Mouse (Mus musculus) forebrain, embryonic 16.5 days (tissue): ENCODE results near the gene Lzts3. TPM values are rescaled to one million over a fixed set of nuclear protein-coding genes. Genes with fewer than 3 reads are reported as not detected.

ENCODE experiments used
- ATAC-seq: fragments of 200-750 bp; cut with Nextera tagmentation; 2 replicates; pipeline ENCODE4 v1.8.0; 2017; ENCODE audit warnings: mild to moderate bottlenecking, moderate library complexity
- H3K27ac ChIP-seq: fragments of 300-500 bp; sonication (generic); 2 replicates; pipeline ENCODE4 v1.5.1; 2014; ENCODE audit warnings: low read length, control low read depth
- H3K27me3 ChIP-seq: fragments of 300-500 bp; sonication (generic); replicated peaks from 2 replicates; pipeline ENCODE4 v1.6.1; 2014; ENCODE audit warnings: low read length; ENCODE audit not compliant: control insufficient read depth, insufficient read depth
- H3K36me3 ChIP-seq: fragments of 300-500 bp; sonication (generic); 2 replicates; pipeline ENCODE4 v1.6.1; 2014; ENCODE audit not compliant: control insufficient read depth, insufficient read depth
- H3K4me1 ChIP-seq: fragments of 300-500 bp; sonication (generic); replicated peaks from 2 replicates; pipeline ENCODE4 v1.6.1; 2014; ENCODE audit warnings: low read length; ENCODE audit not compliant: control insufficient read depth, insufficient read depth
- H3K4me2 ChIP-seq: fragments of 300-500 bp; sonication (generic); 2 replicates; pipeline ENCODE4 v1.6.1; 2014; ENCODE audit warnings: mild to moderate bottlenecking, low read length, control low read depth
- H3K4me3 ChIP-seq: fragments of 300-500 bp; sonication (generic); replicated peaks from 2 replicates; pipeline ENCODE4 v1.5.1; 2014; ENCODE audit warnings: mild to moderate bottlenecking, low read length, control low read depth
- H3K9ac ChIP-seq: fragments of 300-500 bp; sonication (generic); replicated peaks from 2 replicates; pipeline ENCODE4 v1.6.1; 2014; ENCODE audit warnings: low read depth, low read length, control low read depth
- H3K9me3 ChIP-seq: fragments of 300-500 bp; sonication (generic); 2 replicates; pipeline ENCODE4 v1.6.1; 2016; ENCODE audit warnings: low read length; ENCODE audit not compliant: control insufficient read depth
- WGBS: fragments of 180-500 bp; shearing (Covaris S2); extraction: QIAGEN DNeasy Blood & Tissue Kit; methylation state at CpG from one replicate; pipeline ENCODE4 v1.1.7; 2014; 5-methylcytosine and 5-hydroxymethylcytosine counted together
- polyA plus RNA-seq: library from polyadenylated mRNA; unstranded; fragments of >200 nt; fragmentation: Nextera tagmentation; extraction: Ambion mirVana; gene quantifications from 2 replicates; pipeline ENCODE4 v1.2.1, GENCODE M21; 2015

The Lzts3 gene
- polyA plus RNA-seq = 8.4 and 11.3 TPM in 2 replicates

DNA sequence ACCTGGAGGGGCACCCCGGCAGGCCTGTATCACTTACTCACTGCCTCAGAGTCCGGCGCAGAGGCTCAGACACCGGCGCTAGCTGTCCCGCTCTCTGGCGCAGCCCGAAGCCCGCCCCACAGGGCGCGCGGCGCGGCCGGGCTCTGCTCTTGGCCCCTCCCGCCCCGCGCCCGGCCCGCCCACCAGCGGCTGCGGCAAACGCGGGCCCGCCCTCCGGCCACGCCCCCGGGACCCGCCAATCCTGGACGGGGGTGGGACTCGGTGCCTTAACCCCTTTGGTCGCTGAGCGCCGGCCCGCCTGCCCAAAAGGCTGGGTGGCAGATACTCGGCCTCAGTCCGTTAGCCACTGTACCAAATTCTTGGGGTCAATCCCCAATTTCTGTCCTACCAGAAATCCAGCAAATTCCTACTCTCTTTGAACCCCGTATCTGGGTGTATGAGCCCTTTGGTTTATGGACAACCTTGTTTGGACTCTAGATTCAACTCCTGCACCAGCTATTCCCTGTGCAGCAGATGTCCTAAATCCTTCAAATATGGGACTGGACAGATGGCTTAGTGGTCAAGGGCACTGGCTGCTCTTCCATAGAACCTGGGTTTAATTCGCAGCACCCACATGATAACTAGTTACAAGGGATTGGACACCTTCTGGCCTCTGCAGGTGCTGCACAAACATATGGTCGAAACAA lies at the start of gene Lzts3:
TSS of gene Lzts3 (minus strand) at position 120 of the 686 bp plus-strand sequence.
- ATAC-seq = peak; percentile 97
- H3K27ac ChIP-seq = peak within 1 kb of the TSS; percentile 58; the same call in 1 of the 2 replicates
- H3K27me3 ChIP-seq = no peaks in the 10 kb centered on the region; the same call in 1 of the 2 replicates
- peak within 1 kb of the TSS; percentile 79 for H3K9ac ChIP-seq
- H3K4me3 ChIP-seq = peak within 1 kb of the TSS; percentile 82
- 4% methylated on average over 39 of the region's 40 CpGs for WGBS
- H3K36me3 ChIP-seq = no peaks in the 10 kb centered on the region
- peak within 1 kb of the TSS; percentile 85 for H3K4me2 ChIP-seq
- H3K9me3 ChIP-seq = no peaks in the 10 kb centered on the region
- peaks cover 14% of the 10 kb centered on the region for H3K4me1 ChIP-seq

GRCm38 (mm10) chr2:130689011-130689410 lies 46.4 kb upstream of the Lzts3 start:
- no peaks in the 10 kb centered on the region for H3K27me3 ChIP-seq
- H3K4me1 ChIP-seq = no peaks in the 10 kb centered on the region
- H3K9ac ChIP-seq = no peak overlapping the region
- H3K9me3 ChIP-seq = no peaks in the 10 kb centered on the region
- 79% methylated on average over 2 of the region's 2 CpGs for WGBS
- no peaks in the 10 kb centered on the region; the same call in 1 of the 2 replicates for H3K36me3 ChIP-seq
- H3K27ac ChIP-seq = no peak overlapping the region
- no peak overlapping the region for H3K4me3 ChIP-seq
- ATAC-seq = no peak
- no peak overlapping the region for H3K4me2 ChIP-seq

- Histone ChIP-seq H3K4me1 (no peaks in the 10 kb centered on the region), H3K9me3 (no peaks in the 10 kb centered on the region), H3K4me2 (no peak overlapping the region), H3K27me3 (no peaks in the 10 kb centered on the region), H3K27ac (no peak overlapping the region), H3K4me3 (no peak overlapping the region), H3K36me3 (peaks cover 10% of the 10 kb centered on the region), H3K9ac (no peak overlapping the region)
- 89% methylated on average over 9 of the region's 9 CpGs for WGBS
- ATAC-seq = no peak
These were observed 42.8 kb upstream of the Lzts3 start for GRCm38 (mm10) chr2:130685426-130685825.

DNA sequence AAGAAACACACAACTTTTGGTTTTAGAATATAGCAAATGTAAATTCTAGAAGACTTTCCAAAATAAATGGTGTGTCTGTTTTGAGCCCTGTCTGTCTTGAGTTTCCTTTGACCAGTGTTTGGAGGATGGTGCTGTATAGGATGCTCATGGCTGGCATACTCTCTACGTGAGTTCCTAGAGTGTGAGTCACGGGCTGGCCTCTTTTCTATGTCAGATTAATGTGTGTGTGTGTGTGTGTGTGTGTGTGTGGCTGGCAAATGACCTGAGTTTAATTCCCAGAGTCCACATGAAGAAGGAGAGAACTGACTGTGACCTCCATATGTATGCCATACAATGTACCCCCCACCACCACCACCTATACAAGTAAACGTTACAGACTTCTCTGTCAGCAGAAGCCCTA lies 38.9 kb upstream of the Lzts3 start:
- H3K4me1 ChIP-seq = no peaks in the 10 kb centered on the region
- peaks cover 39% of the 10 kb centered on the region for H3K36me3 ChIP-seq
- no peak overlapping the region for H3K9ac ChIP-seq
- no peaks in the 10 kb centered on the region for H3K9me3 ChIP-seq
- H3K4me2 ChIP-seq = no peak overlapping the region
- no peak overlapping the region for H3K27ac ChIP-seq
- 81% methylated on average over 3 of the region's 3 CpGs for WGBS
- H3K4me3 ChIP-seq = no peak overlapping the region
- no peaks in the 10 kb centered on the region for H3K27me3 ChIP-seq
- no peak for ATAC-seq

DNA sequence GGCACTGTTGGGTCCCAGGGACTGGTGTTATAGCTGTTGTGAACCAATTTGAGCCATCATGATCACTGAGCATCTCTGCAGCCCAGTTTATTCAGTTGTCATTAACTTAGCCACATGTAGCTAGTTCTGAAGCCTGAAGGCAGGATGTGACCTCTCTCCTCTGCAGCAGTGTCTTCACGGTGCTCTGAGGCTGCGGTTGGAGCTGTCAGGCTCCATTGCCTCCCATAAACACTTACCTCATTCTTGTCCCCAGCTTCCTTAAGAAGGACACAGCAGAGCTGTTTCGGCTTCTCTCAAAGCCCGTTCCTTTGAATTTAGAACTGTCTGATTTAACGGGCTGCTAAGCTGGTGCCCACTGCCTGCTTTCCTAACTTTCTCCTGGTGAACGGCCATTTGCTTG lies 37.3 kb upstream of the Lzts3 start:
- no peak overlapping the region for H3K4me3 ChIP-seq
- no peaks in the 10 kb centered on the region for H3K9me3 ChIP-seq
- no peaks in the 10 kb centered on the region for H3K4me1 ChIP-seq
- no peak for ATAC-seq
- no peak overlapping the region for H3K4me2 ChIP-seq
- H3K9ac ChIP-seq = no peak overlapping the region
- H3K27ac ChIP-seq = no peak overlapping the region
- WGBS = 88% methylated on average over 6 of the region's 6 CpGs
- H3K36me3 ChIP-seq = peaks cover 54% of the 10 kb centered on the region
- H3K27me3 ChIP-seq = no peaks in the 10 kb centered on the region

GRCm38 (mm10) chr2:130679154-130679553 lies 36.6 kb upstream of the Lzts3 start:
- Histone ChIP-seq H3K27me3 (no peaks in the 10 kb centered on the region), H3K36me3 (peaks cover 59% of the 10 kb centered on the region), H3K4me3 (no peak overlapping the region), H3K4me2 (no peak overlapping the region), H3K9ac (no peak overlapping the region), H3K4me1 (no peaks in the 10 kb centered on the region), H3K27ac (no peak overlapping the region), H3K9me3 (no peaks in the 10 kb centered on the region)
- ATAC-seq = no peak
- 88% methylated on average over 12 of the region's 12 CpGs for WGBS

GRCm38 (mm10) chr2:130677211-130677610 lies 34.6 kb upstream of the Lzts3 start:
- WGBS = 91% methylated on average over 10 of the region's 10 CpGs
- Histone ChIP-seq H3K4me3 (no peak overlapping the region), H3K9me3 (no peaks in the 10 kb centered on the region), H3K9ac (no peak overlapping the region), H3K4me1 (no peaks in the 10 kb centered on the region), H3K27ac (no peak overlapping the region), H3K36me3 (peaks cover 63% of the 10 kb centered on the region), H3K4me2 (no peak overlapping the region), H3K27me3 (no peaks in the 10 kb centered on the region)
- no peak for ATAC-seq

DNA sequence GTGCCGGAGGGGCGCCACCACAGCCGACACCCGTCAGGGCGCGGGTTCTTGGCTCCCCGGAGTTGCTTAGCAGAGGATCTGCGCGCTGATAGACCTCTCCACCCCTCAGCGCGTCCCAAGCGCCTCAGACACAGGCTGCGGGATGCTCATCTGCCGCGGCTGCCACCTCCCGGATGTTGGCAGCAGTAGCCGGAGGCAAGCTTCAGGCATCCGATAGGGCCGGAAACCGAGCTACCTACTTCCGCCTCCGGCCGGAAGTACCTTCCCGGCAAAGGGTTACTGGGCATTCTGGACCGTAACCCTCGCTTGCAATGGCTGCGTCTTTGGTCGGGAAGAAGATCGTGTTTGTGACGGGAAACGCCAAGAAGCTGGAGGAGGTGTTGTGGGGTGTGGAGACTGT lies 25.0 kb upstream of the Lzts3 start, which contains the start of gene Itpa:
TSS of gene Itpa (plus strand) at position 52 of the 400 bp plus-strand sequence.
- Histone ChIP-seq H3K27ac (peak within 1 kb of the TSS; percentile 95), H3K4me2 (peak within 1 kb of the TSS; percentile 94), H3K36me3 (peaks cover 2% of the 10 kb centered on the region), H3K9me3 (no peaks in the 10 kb centered on the region), H3K4me1 (peaks cover 29% of the 10 kb centered on the region), H3K4me3 (peak within 1 kb of the TSS; percentile 77), H3K9ac (peak within 1 kb of the TSS; percentile 78), H3K27me3 (no peaks in the 10 kb centered on the region)
- 0% methylated on average over 31 of the region's 31 CpGs for WGBS
- ATAC-seq = peak; percentile 66

DNA sequence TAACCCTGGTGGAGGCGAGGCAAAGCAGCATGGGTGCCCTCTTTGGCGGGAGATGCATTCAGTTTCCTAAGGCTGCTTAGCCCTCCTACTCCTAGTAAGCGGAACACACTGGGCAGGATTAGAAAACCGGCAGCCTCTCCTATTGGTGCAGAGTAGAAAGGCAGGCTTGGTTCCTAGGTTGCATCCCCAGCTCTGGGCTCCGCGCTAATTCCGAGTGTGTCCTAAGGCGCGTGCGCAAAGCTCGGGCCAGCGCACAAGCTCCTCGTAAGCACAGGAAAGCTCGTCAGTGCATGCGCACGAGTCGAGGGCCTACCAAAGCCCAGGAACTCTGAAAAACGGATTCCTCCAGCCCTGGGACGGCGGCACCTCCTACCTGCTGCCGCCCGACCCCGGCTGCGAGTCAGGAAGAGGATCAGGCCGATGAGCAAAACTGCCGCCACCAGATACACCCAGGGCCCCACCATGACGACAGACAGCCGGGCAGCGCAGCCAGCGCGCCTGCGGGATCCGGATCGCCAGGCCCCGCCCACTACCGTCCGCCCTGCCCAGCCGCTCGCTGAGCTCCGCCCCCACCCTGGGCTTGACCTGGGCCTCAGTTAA lies 21.6 kb upstream of the Lzts3 start, which contains the start of gene Ddrgk1:
TSS of gene Ddrgk1 (minus strand) at position 558 of the 600 bp plus-strand sequence.
- Histone ChIP-seq H3K36me3 (peaks cover under 1% of the 10 kb centered on the region; the same call in 1 of the 2 replicates), H3K4me1 (peaks cover 30% of the 10 kb centered on the region), H3K4me3 (peak within 1 kb of the TSS; percentile 75), H3K4me2 (peak within 1 kb of the TSS; percentile 87), H3K9me3 (no peaks in the 10 kb centered on the region), H3K27me3 (no peaks in the 10 kb centered on the region), H3K9ac (peak within 1 kb of the TSS; percentile 86), H3K27ac (peak within 1 kb of the TSS; percentile 99)
- peak; percentile 97 for ATAC-seq
- WGBS = under 1% methylated on average over 39 of the region's 40 CpGs
